Mouse (Mus musculus) G1E (cell line): ENCODE measurements around the gene Hrh2.

ENCODE experiments used
- CTCF ChIP-seq: IDR thresholded peaks from 2 replicates; pipeline ENCODE4 v1.5.1; 2012; ENCODE audit warnings: low read depth, low read length, inconsistent platforms, mixed read lengths
- GATA1 ChIP-seq: IDR thresholded peaks from 2 replicates; pipeline ENCODE4 v1.6.1; 2012; ENCODE audit warnings: borderline replicate concordance, low read length, inconsistent platforms, mixed read lengths
- TAL1 ChIP-seq: conservative IDR thresholded peaks from 2 replicates; pipeline ENCODE4 v1.6.1; 2012; ENCODE audit warnings: low read depth, low read length, inconsistent platforms, mixed read lengths

DNA sequence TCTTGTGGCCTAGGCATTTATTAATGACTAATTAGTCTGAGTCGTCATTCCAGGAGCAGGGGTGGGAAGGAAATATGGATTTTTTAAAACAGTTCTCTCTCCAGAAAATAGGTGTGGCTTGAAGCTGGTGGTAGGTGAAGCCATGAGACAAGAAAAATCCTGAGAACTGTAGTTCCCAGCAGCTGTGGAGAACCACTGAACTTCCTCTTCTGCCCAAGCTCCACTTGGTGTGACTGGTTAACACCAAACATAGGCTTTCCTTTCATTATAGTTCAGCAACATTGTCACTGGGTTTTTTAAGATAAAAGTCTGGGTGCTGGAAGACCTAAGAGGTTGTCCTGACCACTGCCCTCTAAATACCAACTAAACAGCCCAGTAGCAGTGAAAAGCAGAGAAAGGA is 31.4 kb upstream of the Hrh2 start:
- no peak for TF ChIP-seq GATA1
- no peak for TF ChIP-seq TAL1
- TF ChIP-seq CTCF = no peak
